Mouse (Mus musculus) liver, adult 2 months (tissue): Measurements from ENCODE around the gene Pdlim4.

Experiments used
- CTCF ChIP-seq: fragments of 200-500 bp; IDR thresholded peaks from 2 replicates; pipeline ENCODE4 v1.5.1; 2011; ENCODE audit warnings: low read depth, low read length, control low read depth
- POLR2A ChIP-seq: fragments of 200-500 bp; IDR thresholded peaks from 2 replicates; pipeline ENCODE4 v1.6.1; 2011; ENCODE audit warnings: low read length, control low read depth; ENCODE audit not compliant: insufficient read depth; ENCODE audit errors: extremely low read depth

DNA sequence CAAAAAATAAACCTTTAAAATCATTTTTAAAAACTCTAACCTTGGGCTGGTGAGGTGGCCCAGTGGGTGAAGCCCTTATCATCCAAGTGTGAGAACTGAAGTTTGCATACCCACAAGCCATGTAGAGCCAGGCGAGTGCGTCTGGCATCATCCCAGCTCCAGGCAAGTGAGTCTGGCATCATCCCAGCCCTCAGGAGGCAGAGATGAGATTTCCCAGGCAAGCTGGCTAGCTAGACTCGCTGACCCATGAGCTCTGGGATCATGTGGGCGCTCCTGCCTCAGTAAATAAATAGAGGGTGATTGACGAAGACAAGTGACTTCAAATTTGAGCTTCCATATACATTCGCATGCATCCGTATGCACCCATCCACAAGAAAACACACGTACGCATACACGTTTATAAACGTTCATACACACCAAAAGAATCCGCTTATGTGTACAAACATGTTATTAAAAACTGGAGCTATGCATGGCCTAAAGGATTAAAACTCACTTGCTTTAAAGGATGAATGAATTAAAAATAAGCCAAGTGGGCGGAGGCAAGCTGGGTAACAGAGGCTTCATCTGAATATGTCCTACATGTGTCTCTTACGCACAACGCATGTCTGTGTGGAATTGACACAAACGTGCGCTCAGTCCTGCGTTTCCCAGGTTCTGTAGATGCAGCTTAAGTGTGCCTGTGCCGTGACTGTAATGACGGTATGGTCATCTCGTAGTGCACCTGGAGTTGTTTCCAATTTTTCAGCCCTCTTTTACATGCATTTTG is 43.3 kb upstream of the Pdlim4 start:
- TF ChIP-seq CTCF (no peak), POLR2A (no peak)
